27 mouse cellular contexts compared by ENCODE assay signal in the genomic region with DNA sequence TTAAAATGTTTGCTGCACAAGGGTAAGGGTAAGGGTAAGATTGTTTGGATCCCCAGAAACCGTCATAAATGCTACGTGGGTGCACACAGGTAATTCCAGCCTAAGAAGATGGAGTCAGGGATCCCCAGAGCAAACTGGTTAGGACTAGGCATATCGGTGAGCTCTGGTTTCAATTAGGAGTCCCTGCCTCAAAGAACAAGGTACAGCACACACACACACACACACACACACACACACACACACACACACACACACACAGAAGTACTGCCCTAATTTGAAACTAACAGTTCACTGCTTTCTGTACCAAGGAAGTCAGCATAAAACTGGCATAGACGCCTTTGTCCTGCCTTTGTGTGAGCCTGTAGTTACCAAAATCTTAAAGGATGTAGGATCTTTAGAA. TPM values are rescaled to one million over a fixed set of nuclear protein-coding genes. Genes with fewer than 3 reads are reported as not detected.
DNase-seq lines count a peak whose midpoint lies in the region; ATAC-seq lines count a peak whose summit lies in the region.
"Had no signal": no experiment of that assay in that cellular context is flagged by ENCODE, and none has a peak within 500 bp of the region (broad histone marks: within the 10 kb centered on the region; RNA-seq: fewer than 3 reads in every experiment).

No protein-coding gene starts in this region.

- peaks cover 38% of the 10 kb centered on the region for H3K27me3 ChIP-seq in embryonic facial prominence, embryonic 11.5 days (ENCODE audit: control insufficient read depth, insufficient read depth, low read length)
- H3K27me3 ChIP-seq in limb, embryonic 10.5 days (ENCODE audit: low read depth, poor library complexity, severe bottlenecking), result peaks cover 99% of the 10 kb centered on the region
- H3K27me3 ChIP-seq in forebrain, embryonic 13.5 days, result peaks cover 64% of the 10 kb centered on the region

- DNase-seq in embryo, embryonic 11 days, result peak; percentile 44
- no peak for DNase-seq in embryo, embryonic 10 days (ENCODE audit: low spot score)
- peak; percentile 40 for DNase-seq in MN1 (ENCODE audit: low spot score)
- DNase-seq in embryonic facial prominence, embryonic 11.5 days (ENCODE audit: low spot score), result peak; percentile 75
- peak; percentile 64 for DNase-seq in limb, embryonic 10.5 days (ENCODE audit: low spot score)
- DNase-seq in spleen, postnatal 4 days (ENCODE audit: low spot score in 2 of 2), result no peak
- no peak for DNase-seq in right cerebral cortex, postnatal 10 days (ENCODE audit: low spot score in 2 of 2)
- DNase-seq: adrenal gland, adult 2 months; adrenal gland, postnatal 10 days; adrenal gland, postnatal 25 days; B cell, adult 2 months; cerebellum, adult 11 months; cerebellum, adult 18-20 months; cerebellum, adult 8-10 months; cerebellum, adult 9-11 months; cerebellum, postnatal 14 days; cerebellum, postnatal 36 days had no signal

- ATAC-seq in embryonic facial prominence, embryonic 11.5 days (replicated peaks; ENCODE audit: insufficient number of reproducible peaks, low FRiP score, low TSS enrichment, low read depth), result no peak
- no peak for ATAC-seq in forebrain, embryonic 13.5 days
- ATAC-seq: CD4-positive, CD25-positive, alpha-beta regulatory T cell, adult 4 months; forebrain, embryonic 14.5 days; forebrain, embryonic 16.5 days had no signal

- no peaks in the 10 kb centered on the region for H3K36me3 ChIP-seq in embryonic facial prominence, embryonic 11.5 days (replicated peaks; ENCODE audit: control insufficient read depth, insufficient read depth, low read depth, low read length)
- H3K36me3 ChIP-seq in limb, embryonic 10.5 days, result no peaks in the 10 kb centered on the region
- H3K36me3 ChIP-seq in forebrain, embryonic 13.5 days (ENCODE audit: poor library complexity, severe bottlenecking), result no peaks in the 10 kb centered on the region
- H3K36me3 ChIP-seq: embryonic facial prominence, embryonic 13.5 days; embryonic facial prominence, embryonic 15.5 days; G1E had no signal

- no peak overlapping the region for H3K27ac ChIP-seq in embryonic facial prominence, embryonic 11.5 days (replicated peaks; ENCODE audit: low read depth, low read length)
- H3K27ac ChIP-seq in limb, embryonic 10.5 days, result 0 out of 2 replicates have a peak overlapping the region, but pooled peaks have one; percentile 14
- H3K27ac ChIP-seq in forebrain, embryonic 13.5 days, result no peak overlapping the region
- H3K27ac ChIP-seq: embryonic facial prominence, embryonic 13.5 days; embryonic facial prominence, embryonic 15.5 days had no signal

- no peaks in the 10 kb centered on the region for H3K9me3 ChIP-seq in embryonic facial prominence, embryonic 11.5 days (replicated peaks; ENCODE audit: control insufficient read depth, low read length)
- H3K9me3 ChIP-seq in limb, embryonic 10.5 days (replicated peaks), result no peaks in the 10 kb centered on the region
- no peaks in the 10 kb centered on the region for H3K9me3 ChIP-seq in forebrain, embryonic 13.5 days (replicated peaks)
- H3K9me3 ChIP-seq: embryonic facial prominence, embryonic 13.5 days; embryonic facial prominence, embryonic 15.5 days; G1E had no signal

- H3K4me2 ChIP-seq in embryonic facial prominence, embryonic 11.5 days (ENCODE audit: low read depth, low read length), result no peak overlapping the region
- no peak overlapping the region for H3K4me2 ChIP-seq in forebrain, embryonic 13.5 days
- H3K4me2 ChIP-seq: embryonic facial prominence, embryonic 13.5 days; embryonic facial prominence, embryonic 15.5 days had no signal

- no peak overlapping the region for H3K9ac ChIP-seq in embryonic facial prominence, embryonic 11.5 days (replicated peaks; ENCODE audit: low read length)
- H3K9ac ChIP-seq in forebrain, embryonic 13.5 days, result no peak overlapping the region
- H3K9ac ChIP-seq: embryonic facial prominence, embryonic 13.5 days; embryonic facial prominence, embryonic 15.5 days had no signal

- H3K4me1 ChIP-seq in embryonic facial prominence, embryonic 11.5 days (ENCODE audit: control insufficient read depth, insufficient read depth, low read length), result no peaks in the 10 kb centered on the region
- peaks cover 28% of the 10 kb centered on the region for H3K4me1 ChIP-seq in limb, embryonic 10.5 days
- peaks cover 11% of the 10 kb centered on the region; the same call in 1 of the 2 replicates for H3K4me1 ChIP-seq in forebrain, embryonic 13.5 days

- WGBS in embryonic facial prominence, embryonic 11.5 days, result 57% methylated on average over 4 of the region's 4 CpGs
- WGBS in limb, embryonic 10.5 days, result 56% methylated on average over 4 of the region's 4 CpGs
- 69% methylated on average over 4 of the region's 4 CpGs for WGBS in forebrain, embryonic 13.5 days

- H3K4me3 ChIP-seq in embryonic facial prominence, embryonic 11.5 days (ENCODE audit: low read depth, low read length), result no peak overlapping the region
- H3K4me3 ChIP-seq in limb, embryonic 10.5 days, result no peak overlapping the region
- H3K4me3 ChIP-seq in forebrain, embryonic 13.5 days, result no peak overlapping the region
- H3K4me3 ChIP-seq: embryonic facial prominence, embryonic 13.5 days; embryonic facial prominence, embryonic 15.5 days; erythroblast, embryonic 14.5 days had no signal

RNA-seq across cellular contexts. Expression of gene Pear1, which starts 11.7 kb away (rescaled TPM):
- polyA plus RNA-seq in embryonic facial prominence, embryonic 11.5 days (2014; fragmentation: Nextera tagmentation; extraction: Ambion mirVana), result 4.4 and 7.7 TPM in 2 replicates
- polyA plus RNA-seq in limb, embryonic 10.5 days (2016; fragmentation: Nextera tagmentation; extraction: Ambion mirVana), result 13.8 and 17.7 TPM in 2 replicates
- 4.7 and 4.8 TPM in 2 replicates for polyA plus RNA-seq in forebrain, embryonic 13.5 days (2015; fragmentation: Nextera tagmentation; extraction: Ambion mirVana)
- polyA plus RNA-seq: G1E had no signal

RNA-seq across cellular contexts. Expression of gene Insrr, which starts 15.7 kb away (rescaled TPM):
- polyA plus RNA-seq in embryonic facial prominence, embryonic 11.5 days (2014; fragmentation: Nextera tagmentation; extraction: Ambion mirVana), result 0.86 and 0.94 TPM in 2 replicates
- 0.05 and 0.16 TPM in 2 replicates for polyA plus RNA-seq in limb, embryonic 10.5 days (2016; fragmentation: Nextera tagmentation; extraction: Ambion mirVana)
- polyA plus RNA-seq in forebrain, embryonic 13.5 days (2015; fragmentation: Nextera tagmentation; extraction: Ambion mirVana), result 0.33 and 0.43 TPM in 2 replicates
- polyA plus RNA-seq: erythroblast, embryonic 14.5 days; G1E had no signal

RNA-seq across cellular contexts. Expression of gene Ntrk1, which starts 17.5 kb away (rescaled TPM):
- 7.4 and 8.1 TPM in 2 replicates for polyA plus RNA-seq in embryonic facial prominence, embryonic 11.5 days (2014; fragmentation: Nextera tagmentation; extraction: Ambion mirVana)
- polyA plus RNA-seq in limb, embryonic 10.5 days (2016; fragmentation: Nextera tagmentation; extraction: Ambion mirVana), result 0.28 and 0.29 TPM in 2 replicates
- 0.53 and 0.88 TPM in 2 replicates for polyA plus RNA-seq in forebrain, embryonic 13.5 days (2015; fragmentation: Nextera tagmentation; extraction: Ambion mirVana)
- polyA plus RNA-seq: CD4-positive, CD25-positive, alpha-beta regulatory T cell, adult 4 months; erythroblast, embryonic 14.5 days; G1E had no signal

RNA-seq across cellular contexts. Expression of gene Sh2d2a, which starts 34.1 kb away (rescaled TPM):
- polyA plus RNA-seq in embryonic facial prominence, embryonic 11.5 days (2014; fragmentation: Nextera tagmentation; extraction: Ambion mirVana), result not detected in 2 replicates
- 0.13 TPM in 1 of 2 replicates, not detected in the other for polyA plus RNA-seq in limb, embryonic 10.5 days (2016; fragmentation: Nextera tagmentation; extraction: Ambion mirVana)
- polyA plus RNA-seq in forebrain, embryonic 13.5 days (2015; fragmentation: Nextera tagmentation; extraction: Ambion mirVana), result not detected in 2 replicates
- polyA plus RNA-seq: brain, embryonic 14.5 days; embryonic facial prominence, embryonic 13.5 days; forebrain, embryonic 11.5 days; forebrain, embryonic 14.5 days; forebrain, embryonic 16.5 days; G1E had no signal

Comparison
In these comparisons a context has a peak if more than half of its experiments do, and no peak if none do; other contexts are left out.
1. DNase-seq: peak in embryo, embryonic 11 days (single experiment), MN1 (single experiment), embryonic facial prominence, embryonic 11.5 days (single experiment) and limb, embryonic 10.5 days (single experiment); none in embryo, embryonic 10 days (single experiment), spleen, postnatal 4 days (0 of 2) and right cerebral cortex, postnatal 10 days (0 of 2).